In genomic region chr12:99198428-99199123, GRCm38 (mm10) we compare ENCODE assay signal across 22 mouse cellular contexts.
DNase-seq lines count a peak whose midpoint lies in the region; ATAC-seq lines count a peak whose summit lies in the region.
"Had no signal": no experiment of that assay in that cellular context is flagged by ENCODE, and none has a peak within 500 bp of the region (broad histone marks: within the 10 kb centered on the region; RNA-seq: fewer than 3 reads in every experiment).

No protein-coding gene starts in this region.

- no peak overlapping the region for H3K27ac ChIP-seq in forebrain, embryonic 11.5 days (ENCODE audit: low read depth, low read length)
- H3K27ac ChIP-seq in forebrain, embryonic 12.5 days: no peak overlapping the region
- H3K27ac ChIP-seq in kidney, embryonic 15.5 days: no peak overlapping the region
- H3K27ac ChIP-seq in midbrain, embryonic 13.5 days: no peak overlapping the region
- H3K27ac ChIP-seq in midbrain, embryonic 16.5 days (ENCODE audit: low read length): no peak overlapping the region
- no peak overlapping the region for H3K27ac ChIP-seq in embryonic facial prominence, embryonic 15.5 days (replicated peaks)
- H3K27ac ChIP-seq: heart, adult 2 months; heart, embryonic 13.5 days; hindbrain, embryonic 15.5 days; left cerebral cortex, adult 2 months; limb, embryonic 15.5 days; liver, embryonic 14.5 days; macrophage had no signal

- peak; percentile 36; the same call in 1 of the 2 replicates for ATAC-seq in forebrain, embryonic 11.5 days (replicated peaks; ENCODE audit: low FRiP score)
- ATAC-seq in forebrain, embryonic 12.5 days (ENCODE audit: low FRiP score): no peak
- peak; percentile 74 for ATAC-seq in kidney, embryonic 15.5 days (replicated peaks; ENCODE audit: low FRiP score)
- ATAC-seq in midbrain, embryonic 13.5 days: peak; percentile 45; the same call in 1 of the 2 replicates
- no peak for ATAC-seq in midbrain, embryonic 16.5 days
- ATAC-seq in embryonic facial prominence, embryonic 15.5 days (ENCODE audit: insufficient number of reproducible peaks, low FRiP score, low TSS enrichment, low read depth): peak; percentile 51; the same call in 1 of the 2 replicates
- ATAC-seq: activated CD4-positive, CD25-positive, alpha-beta regulatory T cell, adult 4 months; CD4-positive, CD25-positive, alpha-beta regulatory T cell, adult 4 months; intestine, embryonic 16.5 days had no signal

- H3K4me1 ChIP-seq in forebrain, embryonic 11.5 days (replicated peaks; ENCODE audit: control insufficient read depth, insufficient read depth, low read length): no peaks in the 10 kb centered on the region
- peaks cover 24% of the 10 kb centered on the region for H3K4me1 ChIP-seq in forebrain, embryonic 12.5 days
- H3K4me1 ChIP-seq in kidney, embryonic 15.5 days: peaks cover 16% of the 10 kb centered on the region
- H3K4me1 ChIP-seq in midbrain, embryonic 13.5 days (replicated peaks): peaks cover 13% of the 10 kb centered on the region
- 0 out of 2 replicates have a peak, but pooled peaks cover 7% of the 10 kb centered on the region for H3K4me1 ChIP-seq in midbrain, embryonic 16.5 days (ENCODE audit: control insufficient read depth, insufficient read depth, low read length)
- peaks cover 22% of the 10 kb centered on the region for H3K4me1 ChIP-seq in embryonic facial prominence, embryonic 15.5 days

- peak; percentile 37 for DNase-seq in forebrain, embryonic 11.5 days (ENCODE audit: low spot score)
- DNase-seq in kidney, adult 8-10 months: no peak
- DNase-seq: adrenal gland, adult 8-10 months; heart, postnatal 14 days; layer of hippocampus, adult 9-11 months had no signal

- H3K9me3 ChIP-seq in forebrain, embryonic 11.5 days (ENCODE audit: control insufficient read depth, low read length): no peaks in the 10 kb centered on the region
- H3K9me3 ChIP-seq in forebrain, embryonic 12.5 days: no peaks in the 10 kb centered on the region
- H3K9me3 ChIP-seq in kidney, embryonic 15.5 days (replicated peaks): no peaks in the 10 kb centered on the region
- H3K9me3 ChIP-seq in midbrain, embryonic 13.5 days: no peaks in the 10 kb centered on the region
- H3K9me3 ChIP-seq in midbrain, embryonic 16.5 days (replicated peaks; ENCODE audit: control insufficient read depth, low read length, poor library complexity, severe bottlenecking): no peaks in the 10 kb centered on the region
- H3K9me3 ChIP-seq in embryonic facial prominence, embryonic 15.5 days (replicated peaks): no peaks in the 10 kb centered on the region
- H3K9me3 ChIP-seq: heart, embryonic 13.5 days; hindbrain, embryonic 15.5 days; limb, embryonic 15.5 days; neural tube, embryonic 13.5 days had no signal

- no peak overlapping the region for H3K9ac ChIP-seq in forebrain, embryonic 11.5 days (ENCODE audit: low read length)
- no peak overlapping the region for H3K9ac ChIP-seq in forebrain, embryonic 12.5 days
- H3K9ac ChIP-seq in kidney, embryonic 15.5 days: no peak overlapping the region
- H3K9ac ChIP-seq in midbrain, embryonic 13.5 days (replicated peaks): no peak overlapping the region
- no peak overlapping the region for H3K9ac ChIP-seq in midbrain, embryonic 16.5 days (ENCODE audit: low read depth, low read length)
- H3K9ac ChIP-seq in embryonic facial prominence, embryonic 15.5 days: no peak overlapping the region
- H3K9ac ChIP-seq: heart, embryonic 13.5 days; hindbrain, embryonic 15.5 days; limb, embryonic 15.5 days; liver, embryonic 14.5 days; neural tube, embryonic 13.5 days had no signal

- no peak overlapping the region for H3K4me3 ChIP-seq in forebrain, embryonic 11.5 days (ENCODE audit: low read depth, low read length)
- H3K4me3 ChIP-seq in forebrain, embryonic 12.5 days (replicated peaks): no peak overlapping the region
- no peak overlapping the region for H3K4me3 ChIP-seq in kidney, embryonic 15.5 days (replicated peaks)
- H3K4me3 ChIP-seq in midbrain, embryonic 13.5 days (replicated peaks): no peak overlapping the region
- no peak overlapping the region for H3K4me3 ChIP-seq in midbrain, embryonic 16.5 days (ENCODE audit: low read depth, low read length)
- H3K4me3 ChIP-seq in embryonic facial prominence, embryonic 15.5 days (replicated peaks): no peak overlapping the region
- H3K4me3 ChIP-seq: erythroblast, embryonic 14.5 days; heart, adult 2 months; heart, embryonic 13.5 days; hindbrain, embryonic 15.5 days; left cerebral cortex, adult 2 months; limb, embryonic 15.5 days; neural tube, embryonic 13.5 days had no signal

- WGBS in forebrain, embryonic 11.5 days: 87% methylated on average over 12 of the region's 12 CpGs
- 80% methylated on average over 12 of the region's 12 CpGs for WGBS in forebrain, embryonic 12.5 days
- 76% methylated on average over 12 of the region's 12 CpGs for WGBS in kidney, embryonic 15.5 days
- WGBS in midbrain, embryonic 13.5 days: 86% methylated on average over 12 of the region's 12 CpGs
- 86% methylated on average over 12 of the region's 12 CpGs for WGBS in midbrain, embryonic 16.5 days
- 65% methylated on average over 12 of the region's 12 CpGs for WGBS in embryonic facial prominence, embryonic 15.5 days

- H3K27me3 ChIP-seq in forebrain, embryonic 11.5 days (ENCODE audit: control insufficient read depth, insufficient read depth, low read length): no peaks in the 10 kb centered on the region
- no peaks in the 10 kb centered on the region for H3K27me3 ChIP-seq in forebrain, embryonic 12.5 days
- no peaks in the 10 kb centered on the region for H3K27me3 ChIP-seq in kidney, embryonic 15.5 days
- H3K27me3 ChIP-seq in midbrain, embryonic 13.5 days: no peaks in the 10 kb centered on the region
- H3K27me3 ChIP-seq in midbrain, embryonic 16.5 days (ENCODE audit: control insufficient read depth, insufficient read depth, low read depth, low read length): no peaks in the 10 kb centered on the region
- no peaks in the 10 kb centered on the region for H3K27me3 ChIP-seq in embryonic facial prominence, embryonic 15.5 days
- H3K27me3 ChIP-seq: heart, embryonic 13.5 days; hindbrain, embryonic 15.5 days; limb, embryonic 15.5 days; neural tube, embryonic 13.5 days had no signal

- H3K4me2 ChIP-seq in forebrain, embryonic 11.5 days (ENCODE audit: low read depth, low read length, severe bottlenecking): no peak overlapping the region
- no peak overlapping the region for H3K4me2 ChIP-seq in forebrain, embryonic 12.5 days
- H3K4me2 ChIP-seq in kidney, embryonic 15.5 days: no peak overlapping the region
- H3K4me2 ChIP-seq in midbrain, embryonic 13.5 days (replicated peaks): no peak overlapping the region
- H3K4me2 ChIP-seq in midbrain, embryonic 16.5 days (ENCODE audit: low read length): no peak overlapping the region
- no peak overlapping the region for H3K4me2 ChIP-seq in embryonic facial prominence, embryonic 15.5 days (replicated peaks)
- H3K4me2 ChIP-seq: heart, embryonic 13.5 days; hindbrain, embryonic 15.5 days; limb, embryonic 15.5 days; neural tube, embryonic 13.5 days had no signal

- no peaks in the 10 kb centered on the region for H3K36me3 ChIP-seq in forebrain, embryonic 11.5 days (ENCODE audit: control insufficient read depth, insufficient read depth, low read length)
- H3K36me3 ChIP-seq in forebrain, embryonic 12.5 days (replicated peaks): peaks cover 13% of the 10 kb centered on the region
- peaks cover 18% of the 10 kb centered on the region; the same call in 1 of the 2 replicates for H3K36me3 ChIP-seq in kidney, embryonic 15.5 days
- H3K36me3 ChIP-seq in midbrain, embryonic 13.5 days: peaks cover 15% of the 10 kb centered on the region
- no peaks in the 10 kb centered on the region for H3K36me3 ChIP-seq in midbrain, embryonic 16.5 days (ENCODE audit: control insufficient read depth, insufficient read depth, low read length)
- H3K36me3 ChIP-seq in embryonic facial prominence, embryonic 15.5 days: 0 out of 2 replicates have a peak, but pooled peaks cover 4% of the 10 kb centered on the region
- H3K36me3 ChIP-seq: hindbrain, embryonic 15.5 days had no signal

Comparison
In these comparisons a context has a peak if more than half of its experiments do, and no peak if none do; other contexts are left out.
1. ATAC-seq: peak in forebrain, embryonic 11.5 days (single experiment), kidney, embryonic 15.5 days (single experiment), midbrain, embryonic 13.5 days (single experiment) and embryonic facial prominence, embryonic 15.5 days (single experiment); none in forebrain, embryonic 12.5 days (single experiment) and midbrain, embryonic 16.5 days (single experiment).